Mouse (Mus musculus) intestine, embryonic 16.5 days (tissue): ENCODE data around the gene Olfr678. TPM values are rescaled to one million over a fixed set of nuclear protein-coding genes. Genes with fewer than 3 reads are reported as not detected.
"Not testable (repeated sequence)": the region's sequence is repeated elsewhere in the genome, so short reads cannot be mapped to it uniquely, and the experiment has no call there.

Experiments used
- ATAC-seq: fragments of 200-750 bp; cut with Nextera tagmentation; 2 replicates; pipeline ENCODE4 v1.8.0; 2017; ENCODE audit warnings: moderate TSS enrichment, moderate library complexity
- H3K27ac ChIP-seq: fragments of 300-500 bp; sonication (generic); 2 replicates; pipeline ENCODE4 v1.5.1; 2014; ENCODE audit warnings: mild to moderate bottlenecking, low read length
- H3K27me3 ChIP-seq: fragments of 300-500 bp; sonication (generic); replicated peaks from 2 replicates; pipeline ENCODE4 v1.6.1; 2014; ENCODE audit warnings: low read length, control low read depth, mixed read lengths; ENCODE audit not compliant: control insufficient read depth, insufficient read depth
- H3K36me3 ChIP-seq: fragments of 300-500 bp; sonication (generic); 2 replicates; pipeline ENCODE4 v1.6.1; 2014; ENCODE audit warnings: low read length, control low read depth; ENCODE audit not compliant: control insufficient read depth, insufficient read depth
- H3K4me1 ChIP-seq: fragments of 300-500 bp; sonication (generic); 2 replicates; pipeline ENCODE4 v1.6.1; 2014; ENCODE audit warnings: low read length, control low read depth, mixed read lengths; ENCODE audit not compliant: control insufficient read depth, insufficient read depth
- H3K4me2 ChIP-seq: fragments of 300-500 bp; sonication (generic); 2 replicates; pipeline ENCODE4 v1.6.1; 2014; ENCODE audit warnings: low read depth, low read length, control low read depth
- H3K4me3 ChIP-seq: fragments of 300-500 bp; sonication (generic); 2 replicates; pipeline ENCODE4 v1.5.1; 2014; ENCODE audit warnings: mild to moderate bottlenecking, low read length
- H3K9ac ChIP-seq: fragments of 300-500 bp; sonication (generic); 2 replicates; pipeline ENCODE4 v1.6.1; 2014; ENCODE audit warnings: low read depth, low read length
- H3K9me3 ChIP-seq: fragments of 300-500 bp; sonication (generic); 2 replicates; pipeline ENCODE4 v1.6.1; 2016; ENCODE audit warnings: low read length, control low read depth; ENCODE audit not compliant: control insufficient read depth
- WGBS: fragments of 180-500 bp; shearing (Covaris S2); extraction: QIAGEN DNeasy Blood & Tissue Kit; methylation state at CpG from one replicate; pipeline ENCODE4 v1.1.7; 2014; 5-methylcytosine and 5-hydroxymethylcytosine counted together
- polyA plus RNA-seq: library from polyadenylated mRNA; unstranded; fragments of >200 nt; fragmentation: Nextera tagmentation; extraction: Ambion mirVana; gene quantifications from 2 replicates; pipeline ENCODE4 v1.2.1, GENCODE M21; 2015

Gene Olfr678
- polyA plus RNA-seq, result not detected in 2 replicates

GRCm38 (mm10) chr7:105064175-105064574 lies at the start of gene Olfr678:
Gene Olfr678 (plus strand): TSS chr7:105064475.
- H3K27ac ChIP-seq, result no peak within 1 kb of the TSS
- H3K4me3 ChIP-seq, result no peak within 1 kb of the TSS
- no peaks in the 10 kb centered on the region for H3K4me1 ChIP-seq
- H3K27me3 ChIP-seq, result no peaks in the 10 kb centered on the region
- H3K4me2 ChIP-seq, result no peak within 1 kb of the TSS
- no peak within 1 kb of the TSS for H3K9ac ChIP-seq
- H3K36me3 ChIP-seq, result no peaks in the 10 kb centered on the region
- ATAC-seq, result no peak
- WGBS, result 96% methylated on average over 1 of the region's 1 CpGs
- no peaks in the 10 kb centered on the region for H3K9me3 ChIP-seq

- Histone ChIP-seq H3K27me3 (no peaks in the 10 kb centered on the region), H3K27ac (no peak overlapping the region), H3K9ac (no peak overlapping the region), H3K9me3 (no peaks in the 10 kb centered on the region), H3K4me2 (no peak overlapping the region), H3K36me3 (no peaks in the 10 kb centered on the region), H3K4me3 (no peak overlapping the region), H3K4me1 (no peaks in the 10 kb centered on the region)
- no peak for ATAC-seq
- 90% methylated on average over 1 of the region's 1 CpGs for WGBS
Observed at GRCm38 (mm10) chr7:105022530-105022929, 41.7 kb upstream of the Olfr678 start.

GRCm38 (mm10) chr7:105028360-105028759 lies 35.9 kb upstream of the Olfr678 start, which contains the start of gene Olfr675:
Gene Olfr675 (minus strand): TSS chr7:105028460.
- Histone ChIP-seq H3K4me2 (no peak within 1 kb of the TSS), H3K4me3 (no peak within 1 kb of the TSS), H3K27ac (no peak within 1 kb of the TSS), H3K9me3 (no peaks in the 10 kb centered on the region), H3K9ac (no peak within 1 kb of the TSS), H3K36me3 (no peaks in the 10 kb centered on the region), H3K27me3 (no peaks in the 10 kb centered on the region), H3K4me1 (no peaks in the 10 kb centered on the region)
- ATAC-seq, result no peak
- WGBS, result 74% methylated on average over 1 of the region's 1 CpGs

- Histone ChIP-seq H3K9ac (no peak within 1 kb of the TSS), H3K4me1 (no peaks in the 10 kb centered on the region), H3K9me3 (no peaks in the 10 kb centered on the region), H3K27me3 (no peaks in the 10 kb centered on the region), H3K27ac (no peak within 1 kb of the TSS), H3K36me3 (no peaks in the 10 kb centered on the region), H3K4me3 (no peak within 1 kb of the TSS), H3K4me2 (no peak within 1 kb of the TSS)
- no peak for ATAC-seq
Observed at GRCm38 (mm10) chr7:105032398-105032797, 31.9 kb upstream of the Olfr678 start, which contains the start of gene Olfr676. Gene Olfr676 (plus strand): TSS chr7:105032698.

- not testable (repeated sequence) for H3K4me3 ChIP-seq, H3K4me2 ChIP-seq, H3K27me3 ChIP-seq, H3K9ac ChIP-seq, H3K9me3 ChIP-seq, ATAC-seq, H3K4me1 ChIP-seq, H3K27ac ChIP-seq, H3K36me3 ChIP-seq
- WGBS, result 48% methylated on average over 5 of the region's 5 CpGs
Observed at GRCm38 (mm10) chr7:105033836-105034235, 30.4 kb upstream of the Olfr678 start.

GRCm38 (mm10) chr7:105058951-105059350 lies 5.3 kb upstream of the Olfr678 start:
- no peaks in the 10 kb centered on the region for H3K27me3 ChIP-seq
- no peaks in the 10 kb centered on the region for H3K9me3 ChIP-seq
- ATAC-seq, result no peak
- no peak overlapping the region for H3K4me3 ChIP-seq
- no peak overlapping the region for H3K27ac ChIP-seq
- no peak overlapping the region for H3K9ac ChIP-seq
- no peaks in the 10 kb centered on the region for H3K36me3 ChIP-seq
- H3K4me2 ChIP-seq, result no peak overlapping the region
- H3K4me1 ChIP-seq, result no peaks in the 10 kb centered on the region

GRCm38 (mm10) chr7:105080905-105081304 lies 16.6 kb downstream of the Olfr678 start, which contains the start of gene Olfr679:
Gene Olfr679 (plus strand): TSS chr7:105081205.
- no peak within 1 kb of the TSS for H3K4me3 ChIP-seq
- H3K4me2 ChIP-seq, result no peak within 1 kb of the TSS
- ATAC-seq, result no peak
- no peaks in the 10 kb centered on the region for H3K4me1 ChIP-seq
- 50% methylated on average over 1 of the region's 1 CpGs for WGBS
- H3K9me3 ChIP-seq, result no peaks in the 10 kb centered on the region
- no peak within 1 kb of the TSS for H3K9ac ChIP-seq
- no peaks in the 10 kb centered on the region for H3K36me3 ChIP-seq
- no peaks in the 10 kb centered on the region for H3K27me3 ChIP-seq
- H3K27ac ChIP-seq, result no peak within 1 kb of the TSS

- not testable (repeated sequence) for H3K4me1 ChIP-seq, H3K36me3 ChIP-seq, H3K27me3 ChIP-seq, H3K9me3 ChIP-seq, H3K4me3 ChIP-seq, ATAC-seq, H3K9ac ChIP-seq, H3K27ac ChIP-seq, H3K4me2 ChIP-seq
Observed at GRCm38 (mm10) chr7:105092717-105093116, 28.4 kb downstream of the Olfr678 start, which contains the start of gene Olfr680-ps1. Gene Olfr680-ps1 (minus strand): TSS chr7:105092817.

- Histone ChIP-seq H3K9ac (no peak within 1 kb of the TSS), H3K27me3 (no peaks in the 10 kb centered on the region), H3K4me3 (no peak within 1 kb of the TSS), H3K9me3 (no peaks in the 10 kb centered on the region), H3K4me1 (no peaks in the 10 kb centered on the region), H3K4me2 (no peak within 1 kb of the TSS), H3K36me3 (no peaks in the 10 kb centered on the region), H3K27ac (no peak within 1 kb of the TSS)
- no peak for ATAC-seq
Observed at GRCm38 (mm10) chr7:105116536-105116935, 52.3 kb downstream of the Olfr678 start, which contains the start of gene Olfr681. Gene Olfr681 (plus strand): TSS chr7:105116836.
